Mouse (Mus musculus): ENCODE results near the gene Abcc1.

Abcc1 gene

GRCm38 (mm10) chr16:14501649-14502360, 140.4 kb downstream of the Abcc1 start:
- no peak for DNase-seq (ENCODE audit: low read depth, low spot score)

- no peak for DNase-seq (ENCODE audit: low read depth, low spot score)
Measured at GRCm38 (mm10) chr16:14506461-14506860, 145.1 kb downstream of the Abcc1 start.

Measured in WW6 (cell line).